Mouse (Mus musculus): ENCODE results near the gene Jph3. TPM values are rescaled to one million over a fixed set of nuclear protein-coding genes. Genes with fewer than 3 reads are reported as not detected.

Gene Jph3
- polyA plus RNA-seq, 1 experiment from 2014 or later, result 1.2 TPM

DNA sequence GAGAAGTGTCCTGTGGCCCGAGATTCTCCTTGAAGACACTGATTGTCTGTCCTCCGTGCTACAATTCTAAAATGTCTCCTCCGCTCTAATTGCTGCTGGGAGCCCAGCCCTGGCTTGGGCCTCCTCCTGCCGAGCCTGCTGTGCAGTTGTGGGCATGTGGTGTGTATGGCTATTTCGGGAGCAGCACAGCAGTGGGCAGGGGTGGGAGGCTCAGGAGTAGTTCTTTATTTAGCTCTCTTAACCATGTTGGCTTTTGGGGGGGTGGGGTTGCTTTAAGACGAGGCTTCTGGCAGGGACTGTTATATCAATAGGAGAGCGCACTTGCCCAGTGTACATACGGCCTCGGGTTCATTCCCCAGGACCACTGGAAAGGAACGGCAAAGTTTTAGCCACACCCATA lies 57.1 kb downstream of the Jph3 start:
- Histone ChIP-seq H3K4me3 (replicated peaks) (no peak overlapping the region), H3K4me1 (replicated peaks) (0 out of 2 replicates have a peak, but pooled peaks cover 3% of the 10 kb centered on the region), H3K27ac (0 out of 2 replicates have a peak overlapping the region, but pooled peaks have one; percentile 12), H3K36me3 (no peaks in the 10 kb centered on the region), H3K9ac (replicated peaks) (no peak overlapping the region), H3K9me3 (no peaks in the 10 kb centered on the region), H3K4me2 (no peak overlapping the region), H3K27me3 (peaks cover 4% of the 10 kb centered on the region; the same call in 1 of the 2 replicates)
- 57% methylated on average over 10 of the region's 10 CpGs for WGBS
- ATAC-seq (ENCODE audit: insufficient number of reproducible peaks, insufficient read depth, low FRiP score, low TSS enrichment, low read depth), result no peak

DNA sequence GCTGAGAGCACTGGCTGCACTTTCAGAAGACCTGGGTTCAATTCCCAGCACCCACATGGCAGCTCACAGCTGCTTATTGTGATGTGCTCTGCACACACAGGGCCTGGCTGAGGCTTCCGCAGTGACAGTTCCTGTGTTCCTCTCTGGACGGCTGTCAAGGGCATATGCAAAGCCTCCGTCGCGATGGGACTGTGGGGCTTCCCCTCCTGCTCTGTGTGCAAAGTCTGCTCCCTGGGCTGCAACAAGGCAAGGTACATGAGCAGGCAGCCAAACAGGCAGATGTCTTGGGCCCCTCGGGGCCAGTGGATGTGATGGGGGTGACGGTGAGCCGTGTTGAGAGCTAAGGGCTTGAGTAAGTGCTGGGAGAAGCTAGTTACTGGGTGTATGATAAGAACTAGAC lies 59.4 kb downstream of the Jph3 start:
- H3K4me3 ChIP-seq (replicated peaks), result no peak overlapping the region
- no peak overlapping the region for H3K27ac ChIP-seq
- no peaks in the 10 kb centered on the region for H3K9me3 ChIP-seq
- 0 out of 2 replicates have a peak, but pooled peaks cover 3% of the 10 kb centered on the region for H3K4me1 ChIP-seq (replicated peaks)
- 90% methylated on average over 8 of the region's 8 CpGs for WGBS
- H3K4me2 ChIP-seq, result no peak overlapping the region
- H3K36me3 ChIP-seq, result no peaks in the 10 kb centered on the region
- no peak overlapping the region for H3K9ac ChIP-seq (replicated peaks)
- ATAC-seq (ENCODE audit: insufficient number of reproducible peaks, insufficient read depth, low FRiP score, low TSS enrichment, low read depth), result no peak
- H3K27me3 ChIP-seq, result peaks cover 2% of the 10 kb centered on the region; the same call in 1 of the 2 replicates

DNA sequence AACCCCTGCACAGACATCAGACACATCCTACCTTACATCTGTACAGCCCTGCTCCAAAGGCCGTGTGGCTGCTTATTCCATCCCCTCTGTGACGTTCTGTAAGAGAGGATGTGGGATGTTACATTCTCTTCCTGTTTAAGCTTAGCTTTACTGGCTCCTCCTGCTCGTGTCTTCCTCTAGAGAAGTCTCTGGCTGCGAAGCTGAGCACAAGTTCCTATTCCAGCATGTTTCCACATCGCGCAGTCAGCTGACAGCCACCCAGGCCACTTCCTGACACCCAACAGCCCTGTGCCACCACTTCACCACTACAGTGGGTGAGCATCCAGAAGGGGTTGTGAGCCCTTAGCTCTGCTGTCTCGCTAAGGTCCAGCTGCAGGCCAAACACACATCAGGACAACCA lies 62.7 kb downstream of the Jph3 start:
- Histone ChIP-seq H3K27me3 (no peaks in the 10 kb centered on the region), H3K4me3 (replicated peaks) (no peak overlapping the region), H3K4me1 (replicated peaks) (peaks cover 5% of the 10 kb centered on the region), H3K9ac (replicated peaks) (no peak overlapping the region), H3K27ac (no peak overlapping the region), H3K4me2 (no peak overlapping the region), H3K9me3 (no peaks in the 10 kb centered on the region), H3K36me3 (peaks cover 29% of the 10 kb centered on the region)
- ATAC-seq (ENCODE audit: insufficient number of reproducible peaks, insufficient read depth, low FRiP score, low TSS enrichment, low read depth), result no peak
- 83% methylated on average over 7 of the region's 7 CpGs for WGBS

DNA sequence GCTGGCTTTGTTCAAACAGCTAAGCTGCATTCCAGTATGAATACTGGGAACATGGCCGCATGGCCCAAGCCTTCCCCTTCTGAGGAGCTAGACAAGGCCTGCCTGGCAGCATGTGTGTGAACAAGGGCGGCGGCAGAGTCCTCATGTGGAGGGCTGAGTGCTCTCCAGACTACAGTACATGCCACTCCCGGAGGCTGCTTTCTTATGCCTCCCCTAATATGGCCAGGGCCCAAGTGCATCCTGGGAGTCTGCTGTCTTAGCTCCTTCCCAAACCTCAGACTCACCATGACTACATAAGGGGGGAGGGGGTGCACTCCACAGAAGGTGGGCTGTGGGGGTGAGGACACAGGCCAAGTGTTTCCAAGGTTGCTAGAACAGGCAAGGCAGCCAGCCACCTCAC lies 63.2 kb downstream of the Jph3 start:
- Histone ChIP-seq H3K9ac (replicated peaks) (no peak overlapping the region), H3K4me2 (no peak overlapping the region), H3K27ac (no peak overlapping the region), H3K36me3 (peaks cover 33% of the 10 kb centered on the region), H3K9me3 (no peaks in the 10 kb centered on the region), H3K27me3 (no peaks in the 10 kb centered on the region), H3K4me3 (replicated peaks) (no peak overlapping the region), H3K4me1 (replicated peaks) (peaks cover 5% of the 10 kb centered on the region)
- no peak for ATAC-seq (ENCODE audit: insufficient number of reproducible peaks, insufficient read depth, low FRiP score, low TSS enrichment, low read depth)
- WGBS, result 81% methylated on average over 4 of the region's 4 CpGs

GRCm38 (mm10) chr8:121794151-121794550 lies 64.7 kb downstream of the Jph3 start:
- Histone ChIP-seq H3K9ac (replicated peaks) (no peak overlapping the region), H3K4me1 (replicated peaks) (peaks cover 5% of the 10 kb centered on the region), H3K9me3 (no peaks in the 10 kb centered on the region), H3K4me2 (no peak overlapping the region), H3K36me3 (peaks cover 49% of the 10 kb centered on the region), H3K27me3 (no peaks in the 10 kb centered on the region), H3K4me3 (replicated peaks) (no peak overlapping the region), H3K27ac (no peak overlapping the region)
- ATAC-seq (ENCODE audit: insufficient number of reproducible peaks, insufficient read depth, low FRiP score, low TSS enrichment, low read depth), result no peak
- 32% methylated on average over 3 of the region's 3 CpGs for WGBS

- H3K36me3 ChIP-seq, result peaks cover 62% of the 10 kb centered on the region
- WGBS, result 86% methylated on average over 8 of the region's 8 CpGs
- ATAC-seq (ENCODE audit: insufficient number of reproducible peaks, insufficient read depth, low FRiP score, low TSS enrichment, low read depth), result no peak
These were observed 66.0 kb downstream of the Jph3 start for GRCm38 (mm10) chr8:121795461-121795860.

DNA sequence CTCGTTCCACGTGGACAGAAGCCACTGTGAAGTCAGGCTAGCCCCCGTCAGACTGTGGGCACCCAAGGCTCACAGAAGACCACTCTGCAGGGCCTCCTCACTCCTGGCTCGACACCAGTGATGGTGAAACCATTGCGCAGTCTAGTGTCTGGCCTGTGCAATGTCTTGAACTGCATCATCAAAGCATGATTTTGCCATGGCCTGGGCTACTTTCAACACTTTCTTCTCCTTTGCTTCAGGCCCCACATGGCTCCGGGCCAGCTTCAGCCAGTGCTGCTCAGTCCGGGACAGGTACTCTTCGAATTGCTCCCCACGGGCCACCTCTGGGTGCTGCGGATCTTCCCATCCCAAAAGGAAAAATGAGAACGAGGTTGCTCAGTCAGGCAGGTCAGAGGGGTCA lies 67.0 kb downstream of the Jph3 start:
- no peak overlapping the region for H3K27ac ChIP-seq
- H3K36me3 ChIP-seq, result peaks cover 71% of the 10 kb centered on the region
- WGBS, result 90% methylated on average over 11 of the region's 11 CpGs
- no peak overlapping the region for H3K4me2 ChIP-seq
- H3K9me3 ChIP-seq, result no peaks in the 10 kb centered on the region
- no peak overlapping the region for H3K4me3 ChIP-seq (replicated peaks)
- no peak overlapping the region for H3K9ac ChIP-seq (replicated peaks)
- no peak for ATAC-seq (ENCODE audit: insufficient number of reproducible peaks, insufficient read depth, low FRiP score, low TSS enrichment, low read depth)
- H3K27me3 ChIP-seq, result no peaks in the 10 kb centered on the region
- H3K4me1 ChIP-seq (replicated peaks), result peaks cover 5% of the 10 kb centered on the region

More at GRCm38 (mm10) chr8:121795461-121795860, 66.0 kb downstream of the Jph3 start:
- Histone ChIP-seq H3K4me1 (replicated peaks) (peaks cover 5% of the 10 kb centered on the region), H3K27me3 (no peaks in the 10 kb centered on the region), H3K4me2 (no peak overlapping the region), H3K4me3 (replicated peaks) (no peak overlapping the region), H3K9ac (replicated peaks) (no peak overlapping the region), H3K27ac (no peak overlapping the region), H3K9me3 (no peaks in the 10 kb centered on the region)

GRCm38 (mm10) chr8:121798401-121798800 lies 69.0 kb downstream of the Jph3 start:
- no peak for ATAC-seq (ENCODE audit: insufficient number of reproducible peaks, insufficient read depth, low FRiP score, low TSS enrichment, low read depth)
- Histone ChIP-seq H3K4me2 (no peak overlapping the region), H3K9me3 (no peaks in the 10 kb centered on the region), H3K27ac (no peak overlapping the region), H3K4me1 (replicated peaks) (peaks cover 5% of the 10 kb centered on the region), H3K4me3 (replicated peaks) (no peak overlapping the region), H3K27me3 (no peaks in the 10 kb centered on the region), H3K9ac (replicated peaks) (no peak overlapping the region), H3K36me3 (peaks cover 87% of the 10 kb centered on the region)
- 85% methylated on average over 6 of the region's 6 CpGs for WGBS

DNA sequence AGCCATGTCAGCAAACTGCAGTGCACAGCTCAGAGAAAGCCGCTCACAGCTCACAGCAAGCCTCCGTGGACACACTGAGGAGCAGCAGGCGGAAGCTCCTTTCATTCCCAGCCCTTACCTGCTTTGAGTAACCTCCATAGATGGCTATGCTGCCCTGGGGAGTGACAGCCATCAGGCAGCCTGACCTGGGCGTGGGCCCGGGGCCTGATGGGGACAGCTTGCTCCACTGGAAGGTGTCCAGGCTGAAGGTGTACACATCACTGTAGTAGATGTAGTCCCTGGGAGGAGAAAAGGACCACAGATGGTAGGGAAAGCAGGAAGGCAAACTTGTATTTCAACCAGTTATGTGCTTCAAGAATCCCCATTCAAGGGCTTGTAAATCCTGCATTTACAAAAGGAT lies 75.4 kb downstream of the Jph3 start:
- no peak for ATAC-seq (ENCODE audit: insufficient number of reproducible peaks, insufficient read depth, low FRiP score, low TSS enrichment, low read depth)
- H3K36me3 ChIP-seq, result peaks cover 75% of the 10 kb centered on the region
- 91% methylated on average over 5 of the region's 5 CpGs for WGBS

DNA sequence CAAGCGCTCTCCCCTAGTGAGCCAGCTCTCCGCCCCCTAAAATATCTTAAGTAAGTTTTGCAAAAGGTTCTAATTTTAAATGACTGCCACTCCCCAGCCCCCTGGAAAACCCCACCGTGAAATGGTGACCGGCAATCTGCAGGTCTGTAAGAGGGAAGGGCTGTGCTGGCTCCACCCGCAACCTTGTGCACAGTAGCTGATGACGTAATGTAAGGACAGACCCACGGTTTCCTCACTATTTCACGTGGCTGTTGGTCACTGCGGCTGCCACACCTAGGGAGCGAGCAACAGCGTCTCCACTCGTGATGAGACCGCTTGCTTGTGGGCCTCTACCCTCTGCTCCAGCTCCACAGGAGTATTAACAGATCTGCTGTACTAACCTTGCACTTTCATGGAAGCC lies 76.7 kb downstream of the Jph3 start:
- ATAC-seq (ENCODE audit: insufficient number of reproducible peaks, insufficient read depth, low FRiP score, low TSS enrichment, low read depth), result no peak
- 87% methylated on average over 13 of the region's 13 CpGs for WGBS
- Histone ChIP-seq H3K9me3 (no peaks in the 10 kb centered on the region), H3K9ac (replicated peaks) (no peak overlapping the region), H3K27me3 (no peaks in the 10 kb centered on the region), H3K27ac (no peak overlapping the region), H3K4me3 (replicated peaks) (no peak overlapping the region), H3K4me2 (no peak overlapping the region), H3K4me1 (replicated peaks) (0 out of 2 replicates have a peak, but pooled peaks cover 3% of the 10 kb centered on the region), H3K36me3 (peaks cover 69% of the 10 kb centered on the region)

More for the DNA sequence above, 75.4 kb downstream of the Jph3 start:
- Histone ChIP-seq H3K4me3 (replicated peaks) (no peak overlapping the region), H3K4me2 (no peak overlapping the region), H3K9me3 (no peaks in the 10 kb centered on the region), H3K4me1 (replicated peaks) (0 out of 2 replicates have a peak, but pooled peaks cover 3% of the 10 kb centered on the region), H3K27ac (no peak overlapping the region), H3K27me3 (no peaks in the 10 kb centered on the region), H3K9ac (replicated peaks) (no peak overlapping the region)

DNA sequence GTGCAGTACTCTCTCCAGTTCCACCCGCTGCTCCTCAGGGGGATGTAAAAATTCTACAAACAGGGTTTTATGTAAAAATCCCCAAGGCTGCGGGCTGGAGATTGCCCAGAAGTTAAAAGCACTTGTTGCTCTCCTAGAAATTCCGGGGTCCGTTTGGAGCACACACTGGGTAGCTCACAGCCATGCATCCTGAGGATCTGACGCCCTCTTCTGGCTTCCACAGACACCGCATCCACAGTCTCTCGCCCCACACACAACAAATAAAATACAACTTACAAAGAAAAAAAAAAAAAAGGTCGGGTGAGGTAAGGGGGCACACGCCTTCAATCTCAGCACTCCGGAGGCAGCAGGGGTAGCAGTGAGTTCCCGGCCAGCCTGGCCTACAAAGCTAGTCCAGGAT lies 78.6 kb downstream of the Jph3 start:
- no peaks in the 10 kb centered on the region for H3K27me3 ChIP-seq
- no peak overlapping the region for H3K4me3 ChIP-seq (replicated peaks)
- WGBS, result 72% methylated on average over 11 of the region's 11 CpGs
- no peak overlapping the region for H3K4me2 ChIP-seq
- no peak overlapping the region; the same call in 1 of the 2 replicates for H3K9ac ChIP-seq (replicated peaks)
- H3K4me1 ChIP-seq (replicated peaks), result 0 out of 2 replicates have a peak, but pooled peaks cover 3% of the 10 kb centered on the region
- H3K9me3 ChIP-seq, result no peaks in the 10 kb centered on the region
- H3K27ac ChIP-seq, result no peak overlapping the region
- ATAC-seq (ENCODE audit: insufficient number of reproducible peaks, insufficient read depth, low FRiP score, low TSS enrichment, low read depth), result no peak
- peaks cover 71% of the 10 kb centered on the region for H3K36me3 ChIP-seq

- WGBS, result 92% methylated on average over 11 of the region's 11 CpGs
- H3K36me3 ChIP-seq, result peaks cover 71% of the 10 kb centered on the region
These were observed 80.2 kb downstream of the Jph3 start for GRCm38 (mm10) chr8:121809524-121810155.

More at GRCm38 (mm10) chr8:121809524-121810155, 80.2 kb downstream of the Jph3 start:
- H3K27ac ChIP-seq, result no peak overlapping the region
- no peak overlapping the region for H3K9ac ChIP-seq (replicated peaks)
- H3K4me3 ChIP-seq (replicated peaks), result no peak overlapping the region
- no peak overlapping the region for H3K4me2 ChIP-seq
- H3K9me3 ChIP-seq, result no peaks in the 10 kb centered on the region
- 0 out of 2 replicates have a peak, but pooled peaks cover 3% of the 10 kb centered on the region for H3K4me1 ChIP-seq (replicated peaks)
- no peaks in the 10 kb centered on the region for H3K27me3 ChIP-seq
- no peak for ATAC-seq (ENCODE audit: insufficient number of reproducible peaks, insufficient read depth, low FRiP score, low TSS enrichment, low read depth)

All from limb, embryonic 12.5 days (tissue).